Mouse (Mus musculus): ENCODE data around the gene Gxylt2.

The Gxylt2 gene

DNA sequence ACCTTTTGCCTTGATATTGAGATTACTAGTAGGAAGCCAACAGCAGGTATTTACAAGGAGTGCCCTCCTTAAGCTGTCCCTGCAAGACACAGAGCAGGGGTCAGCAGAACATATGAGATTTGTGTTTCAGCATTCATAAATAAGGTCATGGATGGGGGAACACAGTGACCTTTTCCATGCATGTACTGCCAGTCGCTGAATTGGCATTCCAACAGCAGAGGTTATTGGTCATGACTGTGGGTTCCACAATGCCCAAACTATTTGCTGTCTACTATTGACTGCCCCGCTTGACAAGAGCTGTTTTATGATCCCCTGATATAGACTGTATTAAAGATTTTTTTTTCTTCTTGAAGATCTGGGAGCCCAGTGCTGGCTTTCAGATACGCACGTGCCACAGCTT, 95.2 kb downstream of the Gxylt2 start:
- DNase-seq (ENCODE audit: low read depth, low spot score): no peak

DNA sequence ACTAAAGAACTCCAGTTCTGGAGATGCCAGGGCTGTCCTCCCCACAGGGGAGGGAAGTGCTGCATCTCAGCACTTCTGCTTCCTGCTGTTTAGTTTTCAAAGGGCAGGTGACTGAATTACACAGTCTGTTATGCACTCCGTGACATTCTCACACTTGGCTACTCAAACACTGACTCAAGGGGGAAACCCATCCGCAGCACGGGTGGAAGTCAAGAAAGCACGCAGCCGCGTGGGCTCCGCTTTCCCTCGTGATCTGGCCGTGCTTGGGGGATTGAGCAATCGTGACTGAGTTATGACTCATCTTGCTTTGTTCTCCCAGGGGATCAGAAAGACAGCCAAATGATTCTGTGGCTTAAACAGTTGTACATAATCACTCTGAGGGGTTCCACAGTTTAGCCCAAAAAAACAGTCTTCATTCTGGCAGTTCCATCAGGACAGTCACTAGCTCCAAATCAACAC, 96.0 kb downstream of the Gxylt2 start:
- DNase-seq (ENCODE audit: low read depth, low spot score): peak; percentile 75

DNA sequence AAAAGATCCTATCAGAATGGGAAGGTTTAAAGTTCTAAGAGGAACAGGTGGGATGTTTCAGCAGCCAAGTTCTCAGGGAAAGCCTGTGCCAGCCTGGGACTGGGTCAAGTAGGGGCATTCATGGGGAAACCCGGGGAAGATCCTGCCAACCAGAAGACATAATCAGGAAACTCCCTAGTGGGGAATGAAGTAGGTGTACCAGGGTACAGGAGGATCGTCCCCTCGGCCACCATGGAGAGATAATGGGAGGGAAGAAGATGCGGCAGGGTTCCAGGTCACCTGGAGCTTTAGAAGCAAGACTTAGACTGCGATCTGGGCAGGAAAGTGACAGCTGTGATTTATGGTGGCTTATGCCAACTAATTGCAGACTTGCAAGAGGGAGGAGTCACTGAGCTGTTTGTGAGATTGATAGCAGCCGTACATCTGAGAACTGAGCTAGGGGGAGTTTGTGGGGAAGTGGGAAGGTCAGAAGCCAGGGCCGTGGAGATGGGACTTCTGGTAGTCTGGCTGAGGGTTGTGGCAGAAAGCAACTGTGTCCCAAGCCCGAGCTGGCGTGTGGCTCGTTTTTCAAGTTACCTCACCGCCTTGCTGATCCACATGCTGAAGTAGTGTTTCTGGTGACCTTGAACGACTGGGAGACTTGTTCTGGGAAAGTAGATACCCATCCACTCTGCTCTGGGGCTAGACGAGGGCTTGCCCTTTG, 98.0 kb downstream of the Gxylt2 start:
- peak; percentile 91 for DNase-seq (ENCODE audit: low read depth, low spot score)

DNA sequence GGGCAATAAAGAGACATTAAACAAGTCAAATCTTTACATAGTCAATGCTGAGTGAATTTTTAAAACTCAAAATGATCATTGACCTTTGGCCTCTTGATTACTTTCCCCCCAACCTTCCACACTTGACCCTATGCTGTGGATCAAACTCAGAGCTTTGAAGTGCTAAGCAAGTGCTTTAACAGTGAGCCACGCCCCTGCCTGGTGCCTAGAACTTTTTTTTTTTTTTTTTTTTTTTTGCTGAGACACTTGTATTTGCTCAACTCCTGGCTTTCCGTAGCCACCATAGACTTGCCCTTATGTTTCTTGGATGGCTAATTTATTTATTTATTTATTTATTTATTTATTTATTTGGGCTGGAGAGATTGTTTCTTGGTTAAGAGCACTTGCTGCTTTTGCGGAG, 98.7 kb downstream of the Gxylt2 start:
- peak; percentile 71 for DNase-seq (ENCODE audit: low read depth, low spot score)

DNA sequence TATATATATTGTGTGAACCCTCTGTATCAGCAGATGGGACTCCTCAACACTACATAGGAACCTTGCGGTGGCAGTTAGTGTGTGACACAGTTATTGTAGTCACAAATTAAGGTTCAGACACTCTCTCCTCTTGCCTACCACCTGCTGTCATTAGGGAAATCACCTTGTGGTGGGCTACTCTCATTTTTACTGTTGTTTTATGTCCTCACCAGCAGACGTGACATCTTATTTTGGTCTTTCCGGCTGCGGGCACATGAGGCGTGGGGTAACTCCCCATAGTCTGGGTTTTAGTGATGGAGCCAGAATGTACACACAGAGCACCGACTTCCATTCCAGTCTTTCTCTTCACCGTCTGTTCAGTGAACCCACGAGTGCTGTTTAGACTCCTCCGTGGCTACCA, 102.7 kb downstream of the Gxylt2 start:
- DNase-seq (ENCODE audit: low read depth, low spot score): peak; percentile 96

DNA sequence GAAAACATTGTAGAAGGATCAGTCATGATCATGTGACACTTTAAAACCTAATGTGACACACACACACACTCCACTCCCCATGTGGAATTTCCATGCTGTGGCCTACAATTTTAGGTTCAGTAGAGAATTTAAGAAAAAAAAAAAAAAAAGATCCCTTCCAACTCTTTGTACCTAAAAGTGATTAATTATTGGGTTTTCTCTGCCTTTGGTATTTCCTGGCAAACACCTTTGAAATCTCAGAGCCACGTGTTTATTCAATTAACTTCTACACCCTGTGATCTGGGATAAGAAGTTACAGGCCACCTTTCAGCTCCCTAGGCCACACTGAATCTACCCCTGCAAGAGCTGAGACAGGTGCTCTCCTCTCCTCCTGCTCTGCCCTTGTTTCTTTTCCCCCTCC, 103.2 kb downstream of the Gxylt2 start:
- DNase-seq (ENCODE audit: low read depth, low spot score): no peak

DNA sequence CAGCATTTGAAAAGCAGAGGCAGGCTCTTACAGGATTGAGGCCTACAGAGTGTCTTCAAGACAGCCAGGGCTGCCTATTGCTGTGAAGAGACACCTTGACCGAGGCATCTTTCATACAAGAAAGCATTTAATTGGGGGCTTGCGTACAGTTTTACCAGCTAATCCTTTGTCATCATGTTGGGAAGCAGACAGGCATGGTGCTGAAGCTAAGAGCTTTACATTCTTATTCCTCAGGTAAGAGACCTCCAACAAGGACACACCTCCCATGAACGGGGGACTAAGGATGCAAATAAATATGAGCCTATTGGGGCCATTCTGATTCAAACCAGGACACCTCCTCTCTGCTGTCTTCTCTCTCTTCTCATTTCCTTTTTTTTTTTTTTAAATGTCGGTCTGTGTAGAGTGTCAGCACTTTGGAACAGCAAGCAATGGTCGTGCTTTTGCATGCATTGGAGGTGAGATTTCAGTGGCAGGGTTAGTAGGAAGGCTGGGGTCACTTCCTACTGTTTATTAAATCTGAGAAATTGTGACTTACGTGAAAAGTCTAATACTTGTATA, 103.8 kb downstream of the Gxylt2 start:
- peak; percentile 93 for DNase-seq (ENCODE audit: low read depth, low spot score)

DNA sequence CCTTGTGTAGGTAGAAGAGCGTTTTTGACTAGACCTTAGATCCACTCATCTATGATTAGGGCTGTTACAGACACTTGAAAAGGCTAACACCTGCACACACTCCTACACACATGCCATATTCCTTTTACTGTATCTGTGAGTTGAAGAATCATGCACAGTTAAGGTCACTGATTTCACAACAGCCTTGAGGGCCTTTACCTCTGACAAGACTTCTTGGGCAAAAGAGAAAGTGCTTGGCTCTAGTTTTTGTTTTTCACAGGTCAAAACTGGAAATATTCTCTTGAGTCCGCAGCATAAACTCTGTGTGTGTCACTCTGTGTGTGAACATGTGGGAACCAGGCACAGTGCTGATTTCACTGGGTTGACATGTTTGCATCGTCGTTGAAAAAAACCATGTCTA, 105.6 kb downstream of the Gxylt2 start:
- DNase-seq (ENCODE audit: low read depth, low spot score): no peak

DNA sequence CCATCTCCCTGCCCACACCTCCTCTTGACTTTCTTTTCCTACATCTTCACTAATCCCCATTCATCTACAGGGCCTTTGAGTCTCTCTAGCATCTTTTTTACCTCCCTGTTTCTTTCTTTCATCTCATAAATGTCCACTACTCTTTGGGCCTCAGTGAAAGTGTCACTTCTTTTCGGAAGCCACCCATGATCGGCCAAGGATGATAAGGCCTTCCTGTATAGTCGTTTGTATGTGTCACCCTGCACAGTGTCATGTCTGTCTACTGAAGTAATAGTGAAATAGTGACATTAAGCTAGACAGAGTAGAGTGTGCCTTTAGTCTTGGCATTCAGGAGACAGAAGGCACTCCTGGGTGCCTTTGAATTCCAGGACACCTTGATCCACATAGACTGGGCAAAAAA, 107.2 kb downstream of the Gxylt2 start:
- peak; percentile 87 for DNase-seq (ENCODE audit: low read depth, low spot score)

DNA sequence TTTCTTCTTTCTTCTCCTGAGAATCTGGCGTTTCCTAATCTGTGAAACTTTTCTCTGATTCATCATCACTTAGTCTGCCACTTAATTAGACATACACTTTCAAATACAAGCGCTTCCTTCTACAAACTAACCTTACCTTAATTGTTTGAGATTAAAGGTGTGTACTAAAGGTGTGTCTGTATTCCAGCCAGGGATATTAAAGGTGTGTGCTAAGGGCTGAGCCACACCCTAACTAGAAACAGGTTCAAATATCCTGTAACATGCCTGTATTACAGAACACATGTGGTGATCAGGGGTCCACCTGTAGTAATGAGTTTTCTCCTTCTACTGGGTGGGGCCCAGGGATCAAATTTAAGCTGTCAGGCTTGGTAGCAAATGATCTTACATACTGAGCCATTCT, 116.8 kb downstream of the Gxylt2 start:
- DNase-seq (ENCODE audit: low read depth, low spot score): no peak

DNA sequence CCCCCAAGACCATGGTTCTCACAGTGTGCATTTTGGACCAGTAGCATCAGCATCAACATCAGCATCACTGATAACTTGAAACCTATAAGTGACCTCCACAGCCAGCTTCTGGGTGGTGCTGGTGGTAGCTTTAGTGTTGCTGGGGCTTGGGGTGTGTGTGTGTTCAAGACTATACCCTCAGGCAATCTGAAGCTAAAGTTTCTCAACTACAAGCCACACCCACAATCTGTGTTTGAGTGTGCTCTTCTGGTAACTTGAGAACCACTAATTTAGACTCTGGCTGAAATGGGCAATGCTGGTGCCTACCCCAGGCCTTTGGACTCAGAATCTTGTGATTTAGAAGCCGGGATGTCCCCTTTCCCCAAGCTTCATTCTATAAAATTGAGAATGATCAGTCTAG, 118.8 kb downstream of the Gxylt2 start:
- no peak for DNase-seq (ENCODE audit: low read depth, low spot score)

DNA sequence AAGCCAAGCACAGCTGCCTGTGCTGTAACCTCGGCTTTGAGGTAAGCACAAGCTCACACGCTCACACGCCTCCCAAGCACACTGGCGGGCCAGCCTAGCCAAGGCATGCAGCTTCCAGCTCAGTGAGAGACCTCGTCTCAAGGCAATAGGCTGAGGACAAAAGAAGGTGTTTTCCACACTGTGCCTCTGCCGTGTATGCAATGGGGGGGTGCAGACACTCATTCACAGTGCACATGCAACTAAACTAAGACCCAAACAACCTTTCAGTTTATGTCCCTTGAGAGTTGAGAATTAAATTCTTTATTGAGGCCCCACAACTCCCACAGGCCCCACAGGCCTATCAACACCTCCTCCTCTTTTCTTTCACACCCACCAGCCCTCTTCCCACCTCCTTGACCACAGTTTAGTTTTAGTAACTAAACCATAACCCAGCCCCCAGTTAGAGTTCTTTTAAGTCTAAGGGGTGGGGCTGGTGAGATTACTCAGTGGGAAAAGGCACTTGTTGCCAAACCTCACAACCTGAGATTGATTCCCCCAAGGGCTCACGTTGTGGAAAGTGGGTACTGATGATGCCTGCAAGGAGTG, 119.9 kb downstream of the Gxylt2 start:
- DNase-seq (ENCODE audit: low read depth, low spot score): peak; percentile 53

DNA sequence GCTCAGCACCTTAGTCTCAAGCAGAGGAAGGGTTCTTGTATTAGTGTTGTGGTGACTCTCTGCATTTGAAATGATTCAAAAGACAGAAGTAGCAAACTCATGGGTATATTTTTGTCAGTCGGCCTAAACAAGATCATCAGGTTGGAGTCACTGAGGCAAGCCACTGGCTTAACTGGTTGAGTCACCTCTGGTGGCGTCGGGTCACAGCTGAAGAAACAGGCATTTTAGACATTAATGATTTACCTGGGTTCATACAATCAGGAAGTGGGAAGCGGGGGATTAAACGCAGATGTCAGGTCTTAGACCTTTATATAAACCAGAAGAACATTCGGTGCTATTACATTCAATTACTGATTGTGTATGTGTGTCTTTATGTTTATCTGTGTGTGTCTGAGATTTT, 121.5 kb downstream of the Gxylt2 start:
- DNase-seq (ENCODE audit: low read depth, low spot score): peak; percentile 71

DNA sequence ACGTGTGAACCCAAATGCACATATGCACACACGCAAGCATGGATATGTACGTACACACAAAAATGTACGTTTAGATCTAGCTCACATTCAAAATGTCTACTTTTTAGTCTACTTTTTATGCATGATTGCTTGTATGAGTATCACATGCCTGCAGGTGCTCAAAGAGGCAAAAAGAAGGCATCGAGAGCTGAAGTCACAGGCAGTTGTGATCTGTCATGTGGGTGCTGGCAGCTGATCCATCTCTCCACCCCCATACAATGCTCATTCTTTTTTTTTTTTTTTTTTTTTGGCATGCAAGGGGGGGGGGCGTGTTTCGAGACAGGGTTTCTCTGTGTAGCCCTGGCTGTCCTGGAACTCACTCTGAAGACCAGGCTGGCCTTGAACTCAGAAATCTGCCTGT, 124.0 kb downstream of the Gxylt2 start:
- DNase-seq (ENCODE audit: low read depth, low spot score): peak; percentile 73

DNA sequence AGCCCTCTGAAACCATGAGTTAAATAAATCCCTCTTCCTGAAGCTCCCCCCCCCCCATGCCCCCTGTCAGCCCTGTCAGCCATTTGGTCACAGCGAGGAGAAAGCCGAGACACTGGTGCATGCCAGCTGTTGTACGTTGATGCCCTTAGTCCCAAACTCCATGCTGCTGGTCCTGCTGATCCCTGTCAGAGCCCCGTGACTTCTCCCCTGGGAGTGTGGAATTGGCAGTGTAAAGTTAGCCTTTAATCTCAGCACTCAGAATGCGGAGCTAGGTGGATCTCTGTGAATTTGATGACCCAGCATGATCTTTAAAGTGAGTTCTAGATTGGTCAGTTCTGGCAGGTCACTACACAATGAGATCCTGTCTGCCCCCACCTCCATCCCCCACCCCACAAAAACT, 125.2 kb downstream of the Gxylt2 start:
- DNase-seq (ENCODE audit: low read depth, low spot score): no peak

DNA sequence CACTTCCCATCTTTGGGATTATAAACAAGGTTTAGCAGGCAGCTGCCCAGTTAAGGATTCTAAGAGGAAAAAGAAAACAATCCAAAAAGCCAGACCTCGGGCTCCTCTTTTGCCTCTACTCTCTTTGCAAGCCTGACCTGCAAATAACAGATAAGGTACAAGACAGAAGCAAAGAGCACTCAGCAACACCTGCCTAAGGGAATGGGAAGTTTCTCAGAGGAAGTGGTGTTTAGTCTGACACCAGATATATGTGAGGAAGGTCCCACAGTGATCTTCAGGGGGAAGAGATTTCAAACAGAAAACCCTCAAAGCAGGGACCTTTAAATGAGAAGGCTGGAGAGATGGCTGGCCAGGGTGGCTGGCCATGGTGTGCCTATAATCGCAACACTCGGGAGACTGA, 126.7 kb downstream of the Gxylt2 start:
- DNase-seq (ENCODE audit: low read depth, low spot score): no peak

DNA sequence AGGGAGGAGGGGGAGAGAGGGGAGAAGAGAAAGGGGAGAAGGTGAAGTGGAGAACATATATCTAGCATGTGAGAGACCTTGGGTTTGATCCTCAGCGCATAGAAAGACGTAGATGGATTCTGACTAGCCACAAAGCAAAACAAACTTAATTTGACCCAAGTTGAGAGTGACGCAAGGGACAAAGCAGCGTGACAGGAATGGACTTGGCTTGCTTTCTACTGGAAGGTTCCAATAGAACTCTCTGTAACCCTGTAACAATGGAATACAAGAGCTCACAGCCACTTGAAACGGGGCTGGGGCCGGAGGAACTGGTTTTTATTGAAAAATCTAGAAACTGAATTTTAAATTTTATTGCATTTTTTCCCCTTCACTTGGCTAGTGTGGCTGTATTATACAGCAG, 127.2 kb downstream of the Gxylt2 start:
- no peak for DNase-seq (ENCODE audit: low read depth, low spot score)

DNA sequence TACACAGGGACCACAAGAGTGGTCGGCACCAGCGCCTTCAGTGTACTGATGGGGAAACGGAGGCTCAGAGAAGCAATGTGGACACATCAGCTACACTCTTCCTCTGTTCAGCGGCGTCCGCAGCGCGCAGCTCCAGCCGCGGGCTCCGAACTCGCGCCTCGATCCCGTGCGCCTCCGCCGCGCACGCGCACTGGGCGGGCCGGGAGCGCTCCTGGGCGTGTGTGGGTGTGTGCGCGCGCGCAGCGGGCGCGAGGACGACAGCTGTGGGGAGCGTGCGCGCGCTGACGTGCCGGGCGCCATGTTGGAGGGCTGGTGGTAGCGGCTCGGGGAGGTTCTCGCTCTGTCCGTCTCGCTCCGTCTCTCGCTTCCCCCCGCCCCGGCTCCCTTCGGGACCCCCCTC, 128.8 kb downstream of the Gxylt2 start, which contains the start of gene Ppp4r2:
TSS of gene Ppp4r2 (plus strand) at position 268 of the 400 bp plus-strand sequence.
- DNase-seq (ENCODE audit: low read depth, low spot score): peak; percentile 94

DNA sequence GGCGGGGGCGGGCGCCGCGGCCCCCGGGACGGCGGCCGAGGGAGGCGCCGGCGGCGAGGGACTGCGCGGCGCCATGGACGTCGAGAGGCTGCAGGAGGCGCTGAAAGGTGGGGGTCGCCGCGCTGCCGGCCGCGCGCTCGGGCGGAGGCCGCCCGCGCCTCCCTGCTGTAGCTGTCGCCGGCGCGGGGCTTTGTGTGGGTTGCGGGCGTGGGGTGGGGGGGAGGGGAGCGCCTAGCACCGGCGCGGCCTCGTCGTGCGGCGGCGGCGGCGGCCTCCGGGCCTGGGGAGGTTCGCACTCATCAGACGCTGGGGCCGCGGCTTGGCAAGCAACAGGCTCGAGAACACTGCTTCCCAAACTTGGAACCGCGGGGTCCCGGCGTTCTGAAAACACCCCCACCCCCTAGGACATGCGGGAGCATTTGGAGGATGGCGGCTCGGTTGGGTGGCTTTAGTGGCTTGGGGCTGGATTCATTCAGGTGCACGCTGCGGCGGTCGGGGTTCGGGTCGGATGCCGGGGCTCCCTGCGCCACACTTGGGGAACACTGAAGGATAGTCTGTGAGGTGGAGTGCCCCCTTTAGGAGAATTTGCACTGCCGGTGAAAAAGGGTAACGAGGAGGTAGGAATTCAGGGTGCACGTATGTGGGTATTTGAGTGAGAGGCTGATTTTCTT, 129.4 kb downstream of the Gxylt2 start:
- DNase-seq (ENCODE audit: low read depth, low spot score): peak; percentile 79

DNA sequence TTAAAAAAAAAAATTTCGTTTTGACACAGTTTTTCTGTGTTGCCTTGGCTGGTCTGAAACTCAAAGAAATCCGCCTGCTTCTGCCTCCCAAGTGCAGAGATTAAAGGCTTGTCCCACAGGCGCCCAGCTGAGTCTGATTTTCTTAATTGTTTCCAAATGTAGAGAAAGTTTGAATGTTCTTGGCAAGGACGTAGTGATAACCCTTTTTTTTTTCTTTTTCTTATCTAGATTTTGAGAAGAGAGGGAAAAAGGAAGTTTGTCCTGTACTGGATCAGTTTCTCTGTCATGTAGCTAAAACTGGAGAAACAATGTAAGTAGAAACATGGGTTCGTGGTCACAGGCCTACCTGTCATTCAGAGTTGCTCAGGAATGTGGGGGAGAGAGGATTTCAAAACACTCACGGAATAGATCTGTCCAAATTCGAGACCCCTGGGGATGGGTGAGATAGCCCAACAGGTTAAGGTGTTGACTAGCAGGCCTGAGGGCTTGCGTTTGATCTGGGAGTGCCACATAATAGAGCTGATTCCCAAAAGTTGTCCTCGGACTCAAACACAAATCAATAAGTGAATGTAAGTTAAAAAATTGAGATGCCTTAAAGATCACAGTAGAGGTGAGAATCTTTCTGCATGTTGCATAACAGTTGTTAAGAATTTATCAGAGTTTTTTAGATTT, 130.1 kb downstream of the Gxylt2 start:
- DNase-seq (ENCODE audit: low read depth, low spot score): no peak

DNA sequence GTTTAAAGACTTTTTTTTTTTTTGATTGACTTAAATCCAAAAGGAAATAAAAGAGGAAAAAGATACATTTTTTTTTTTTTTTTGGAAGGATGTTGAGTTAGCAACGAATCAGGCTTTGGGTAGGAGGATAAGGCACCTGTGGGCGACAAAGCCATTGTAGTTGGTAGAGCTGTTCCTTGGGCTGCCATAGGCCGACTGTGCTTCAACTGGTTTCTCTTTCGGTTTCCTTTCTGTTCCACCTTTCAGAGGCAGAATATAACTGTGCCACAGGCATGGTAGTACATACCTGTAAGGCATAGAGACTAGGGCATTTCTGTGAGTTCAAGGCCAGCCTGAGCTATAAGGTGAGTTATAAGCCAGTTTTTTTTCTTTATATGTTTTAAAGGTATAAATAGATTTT, 140.5 kb downstream of the Gxylt2 start:
- DNase-seq (ENCODE audit: low read depth, low spot score): no peak

DNA sequence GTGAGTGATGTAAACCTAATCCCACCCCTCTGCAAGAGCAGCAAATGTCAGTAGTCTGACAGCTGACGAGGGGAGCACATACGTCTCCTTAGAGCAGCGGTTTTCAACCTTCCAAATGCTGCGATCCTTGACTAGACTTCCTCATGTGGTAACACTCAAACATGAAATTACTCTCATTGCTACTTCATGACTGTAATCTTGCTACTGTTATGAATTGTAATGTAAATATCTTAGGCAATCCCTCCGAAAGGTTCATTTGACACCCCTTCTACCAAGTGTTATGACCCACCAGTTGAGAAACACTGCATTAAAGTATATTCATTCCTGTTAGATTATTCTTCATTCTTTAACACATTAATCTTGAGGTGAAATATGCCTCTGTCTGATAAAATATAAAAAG, 142.7 kb downstream of the Gxylt2 start:
- no peak for DNase-seq (ENCODE audit: low read depth, low spot score)
